Mouse (Mus musculus) E14TG2a.4 (cell line): ENCODE results near the gene Rrp1.

Source experiments
- CTCF ChIP-seq: conservative IDR thresholded peaks from 2 replicates; pipeline ENCODE4 v1.5.1; 2014; ENCODE audit warnings: low read length
- NANOG ChIP-seq: IDR thresholded peaks from 2 replicates; pipeline ENCODE4 v1.6.1; 2014; ENCODE audit warnings: borderline replicate concordance, low read length, mixed read lengths

GRCm38 (mm10) chr10:78364106-78364505 lies 48.7 kb downstream of the Rrp1 start:
- TF ChIP-seq CTCF (no peak), NANOG (no peak)
